Mouse (Mus musculus): ENCODE data around the gene Mapk12.

The Mapk12 gene

GRCm38 (mm10) chr15:89140659-89141252 lies at the start of gene Mapk12:
Gene Mapk12 (minus strand): TSS chr15:89140703.
- peak; percentile 63 to 83 for DNase-seq

GRCm38 (mm10) chr15:89184937-89185227 lies 44.4 kb upstream of the Mapk12 start:
- DNase-seq = peak in 1 of 2 experiments; percentile 33

GRCm38 (mm10) chr15:89184141-89184936 lies 43.8 kb upstream of the Mapk12 start:
- DNase-seq = peak in 1 of 2 experiments; percentile 33

- DNase-seq = no peak
Observed at GRCm38 (mm10) chr15:89182842-89183241, 42.3 kb upstream of the Mapk12 start.

- DNase-seq = peak; percentile 51 to 71
Observed at GRCm38 (mm10) chr15:89182328-89182741, 41.8 kb upstream of the Mapk12 start.

GRCm38 (mm10) chr15:89181561-89182270 lies 41.2 kb upstream of the Mapk12 start:
- no peak for DNase-seq

- DNase-seq = peak; percentile 79 to 93
Observed at GRCm38 (mm10) chr15:89180571-89181229, 40.2 kb upstream of the Mapk12 start, which contains the start of gene Plxnb2. Gene Plxnb2 (minus strand): TSS chr15:89180788.

- DNase-seq = peak; percentile 45 to 66
Observed at GRCm38 (mm10) chr15:89180081-89180541, 39.6 kb upstream of the Mapk12 start.

- DNase-seq = no peak
Observed at GRCm38 (mm10) chr15:89179630-89179964, 39.1 kb upstream of the Mapk12 start.

- DNase-seq = peak; percentile 90 to 97
Observed at GRCm38 (mm10) chr15:89178954-89179629, 38.6 kb upstream of the Mapk12 start.

GRCm38 (mm10) chr15:89178260-89178860 lies 37.9 kb upstream of the Mapk12 start:
- peak in 1 of 2 experiments; percentile 66 for DNase-seq

GRCm38 (mm10) chr15:89177576-89178259 lies 37.2 kb upstream of the Mapk12 start:
- DNase-seq = peak; percentile 40 to 74

- peak; percentile 92 to 95 for DNase-seq
Observed at GRCm38 (mm10) chr15:89177121-89177520, 36.6 kb upstream of the Mapk12 start.

GRCm38 (mm10) chr15:89175411-89176155 lies 35.1 kb upstream of the Mapk12 start:
- DNase-seq = peak in 1 of 2 experiments; percentile 49

GRCm38 (mm10) chr15:89174889-89175339 lies 34.4 kb upstream of the Mapk12 start:
- DNase-seq = peak; percentile 47 to 75

- DNase-seq = peak; percentile 88 to 96
Observed at GRCm38 (mm10) chr15:89173906-89174214, 33.4 kb upstream of the Mapk12 start.

GRCm38 (mm10) chr15:89173024-89173905 lies 32.8 kb upstream of the Mapk12 start:
- peak; percentile 78 to 92 for DNase-seq

GRCm38 (mm10) chr15:89172276-89172935 lies 31.9 kb upstream of the Mapk12 start:
- DNase-seq = no peak

- DNase-seq = no peak
Observed at GRCm38 (mm10) chr15:89171526-89172051, 31.1 kb upstream of the Mapk12 start.
